Mouse (Mus musculus) E14TG2a.4 (cell line): ENCODE measurements at regions not wholly inside any gene's neighbourhood (a gene's known extent, or its start where the extent isn't known, plus 50 kb on each side); places are given as distances from the start of the nearest gene placed in this dataset.

ENCODE experiments used
- CTCF ChIP-seq: conservative IDR thresholded peaks from 2 replicates; pipeline ENCODE4 v1.5.1; 2014; ENCODE audit warnings: low read length
- NANOG ChIP-seq: IDR thresholded peaks from 2 replicates; pipeline ENCODE4 v1.6.1; 2014; ENCODE audit warnings: borderline replicate concordance, low read length, mixed read lengths
- POU5F1 ChIP-seq: IDR thresholded peaks from 2 replicates; pipeline ENCODE4 v1.6.1; 2014; ENCODE audit warnings: low read length, borderline replicate concordance

DNA sequence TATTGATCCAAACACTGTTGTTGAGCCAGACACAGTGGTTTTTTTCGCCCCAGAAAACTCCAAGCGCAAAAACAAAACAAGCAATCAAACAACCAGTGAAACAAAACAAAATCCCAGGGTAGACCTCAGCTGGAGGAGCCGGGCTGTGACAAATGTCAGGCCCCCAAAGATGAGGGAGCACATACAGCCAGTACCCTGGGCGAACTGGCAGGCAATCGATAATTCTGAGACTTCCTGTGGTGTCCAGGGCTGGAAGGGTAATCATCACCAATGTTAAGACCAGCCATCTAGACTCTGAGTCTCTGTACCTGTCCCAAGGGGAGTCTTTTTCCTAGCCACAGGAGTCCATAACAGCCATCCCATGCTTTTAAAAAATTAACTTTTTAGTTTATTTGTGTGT, 80.6 kb downstream of the Mtx3 start:
- TF ChIP-seq CTCF (no peak), POU5F1 (no peak), NANOG (no peak)
